Mouse (Mus musculus) telencephalon, adult 2 months (tissue): Measurements from ENCODE around the gene Gkn3.

ENCODE experiments used
- DNase-seq: peaks from one replicate; pipeline ENCODE4 v3.0.0-alpha.2; 2011; ENCODE audit warnings: low read depth, low spot score

Gene Gkn3

GRCm38 (mm10) chr6:87354441-87354840, 34.3 kb downstream of the Gkn3 start:
- DNase-seq = peak; percentile 36

DNA sequence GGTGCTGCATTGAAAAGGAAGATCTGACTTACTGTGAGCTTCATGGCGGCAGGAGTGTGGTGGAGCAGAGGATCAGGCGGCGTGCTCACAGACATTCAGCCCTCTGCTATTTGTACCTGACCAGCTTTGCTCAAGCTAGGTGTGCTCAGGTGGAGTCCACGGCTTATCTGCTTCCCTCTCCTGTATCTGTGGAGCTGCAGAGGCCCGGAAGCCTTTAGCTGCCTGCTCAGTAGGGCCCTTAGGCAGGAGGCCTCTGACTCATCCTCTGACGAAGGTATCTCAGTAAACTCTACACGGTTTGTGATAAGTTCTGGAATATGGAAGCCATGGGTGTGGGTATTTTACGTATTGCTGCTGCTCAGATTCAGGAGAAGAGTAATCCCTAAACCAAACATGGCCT, 37.9 kb downstream of the Gkn3 start, which contains the start of gene Gkn1:
Gene Gkn1 (minus strand): TSS at position 114 of the 400 bp plus-strand sequence.
- DNase-seq = no peak

GRCm38 (mm10) chr6:87335935-87336295, 52.8 kb downstream of the Gkn3 start:
- no peak for DNase-seq

DNA sequence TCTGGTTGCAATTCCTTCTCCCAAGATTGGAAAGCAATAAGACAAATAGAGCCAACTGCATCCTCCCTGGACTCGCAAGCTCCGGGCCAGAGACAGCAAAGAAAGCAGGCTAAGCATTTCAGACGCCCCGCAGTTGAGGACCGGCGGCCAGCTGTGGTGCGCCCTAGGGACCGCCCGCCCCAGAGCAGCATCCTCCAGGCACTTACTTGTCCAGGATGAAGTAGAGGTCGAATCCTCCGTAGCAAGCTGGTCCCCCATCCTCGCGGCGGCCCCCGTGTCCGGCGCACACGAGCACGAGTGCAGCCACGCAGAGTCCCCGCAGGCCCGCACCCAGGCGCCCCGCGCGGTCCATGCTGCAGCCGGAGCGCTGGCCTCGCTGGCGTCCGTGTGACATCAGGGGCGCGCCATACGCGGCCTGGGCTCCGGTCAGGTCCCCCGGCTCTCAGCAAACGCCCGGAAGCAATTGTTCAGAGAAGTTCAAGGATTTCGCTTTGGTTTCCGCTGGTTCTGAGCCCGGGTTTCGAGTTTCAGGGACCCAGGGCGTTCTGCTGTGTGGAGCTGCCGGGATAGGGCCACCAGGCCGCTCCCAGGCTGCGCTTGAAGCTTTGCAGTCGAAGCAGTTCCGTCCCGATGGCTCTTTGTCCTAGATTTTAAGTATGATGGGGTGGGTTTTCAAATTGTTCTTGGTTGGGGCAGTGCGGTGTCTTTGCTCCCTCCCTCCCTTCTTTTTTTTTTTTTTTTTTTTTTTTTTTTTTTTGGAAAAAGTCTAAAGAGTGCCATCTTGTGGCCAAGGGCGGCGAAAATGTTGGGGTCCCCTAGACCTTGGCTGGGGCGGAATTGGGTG, 53.4 kb downstream of the Gkn3 start, which contains the start of gene Antxr1:
Gene Antxr1 (minus strand): TSS at position 731 of the 844 bp plus-strand sequence.
- DNase-seq = no peak

- peak; percentile 58 for DNase-seq
Measured at GRCm38 (mm10) chr6:87334361-87335090, 54.2 kb downstream of the Gkn3 start.
